Mouse (Mus musculus): ENCODE results near the gene Ppp1r9a.
"Not testable (repeated sequence)": the region's sequence is repeated elsewhere in the genome, so short reads cannot be mapped to it uniquely, and the experiment has no call there.

Gene Ppp1r9a

GRCm38 (mm10) chr6:4902674-4903324 is at the start of gene Ppp1r9a:
TSS of gene Ppp1r9a (plus strand) at chr6:4902917.
- peak; percentile 66 to 70 for DNase-seq

- no peak for DNase-seq
Observed at GRCm38 (mm10) chr6:4855236-4855635, 47.5 kb upstream of the Ppp1r9a start.

- no peak for DNase-seq
Observed at GRCm38 (mm10) chr6:4856919-4857318, 45.8 kb upstream of the Ppp1r9a start.

GRCm38 (mm10) chr6:4884316-4884715 is 18.4 kb upstream of the Ppp1r9a start:
- DNase-seq, result no peak

- DNase-seq, result no peak
Observed at GRCm38 (mm10) chr6:4889544-4889943, 13.2 kb upstream of the Ppp1r9a start.

GRCm38 (mm10) chr6:4892417-4892816 is 10.3 kb upstream of the Ppp1r9a start:
- no peak for DNase-seq

GRCm38 (mm10) chr6:4893312-4893711 is 9.4 kb upstream of the Ppp1r9a start:
- not testable (repeated sequence) for DNase-seq

GRCm38 (mm10) chr6:4899906-4900305 is 2.8 kb upstream of the Ppp1r9a start:
- DNase-seq, result no peak

GRCm38 (mm10) chr6:4903325-4904054 is 773 bp downstream of the Ppp1r9a start:
- peak; percentile 73 to 82 for DNase-seq

GRCm38 (mm10) chr6:4904055-4904450 is 1.3 kb downstream of the Ppp1r9a start:
- DNase-seq, result peak; percentile 38 to 50

GRCm38 (mm10) chr6:4910042-4910634 is 7.4 kb downstream of the Ppp1r9a start:
- no peak for DNase-seq

- DNase-seq, result no peak
Observed at GRCm38 (mm10) chr6:4918470-4918869, 15.8 kb downstream of the Ppp1r9a start.

- DNase-seq, result not testable (repeated sequence)
Observed at GRCm38 (mm10) chr6:4923791-4924190, 21.1 kb downstream of the Ppp1r9a start.

- DNase-seq, result no peak
Observed at GRCm38 (mm10) chr6:4925966-4926687, 23.4 kb downstream of the Ppp1r9a start.

- DNase-seq, result no peak
Observed at GRCm38 (mm10) chr6:4930321-4930720, 27.6 kb downstream of the Ppp1r9a start.

GRCm38 (mm10) chr6:4938901-4939300 is 36.2 kb downstream of the Ppp1r9a start:
- DNase-seq, result no peak

GRCm38 (mm10) chr6:4940086-4940485 is 37.4 kb downstream of the Ppp1r9a start:
- DNase-seq, result no peak

GRCm38 (mm10) chr6:4940639-4941038 is 37.9 kb downstream of the Ppp1r9a start:
- no peak for DNase-seq

- DNase-seq, result no peak
Observed at GRCm38 (mm10) chr6:4943821-4944220, 41.1 kb downstream of the Ppp1r9a start.

- DNase-seq, result no peak
Observed at GRCm38 (mm10) chr6:4948056-4948455, 45.3 kb downstream of the Ppp1r9a start.

- no peak for DNase-seq
Observed at GRCm38 (mm10) chr6:4949701-4950100, 47.0 kb downstream of the Ppp1r9a start.

GRCm38 (mm10) chr6:4953028-4953719 is 50.5 kb downstream of the Ppp1r9a start:
- DNase-seq, result no peak

GRCm38 (mm10) chr6:4956651-4957050 is 53.9 kb downstream of the Ppp1r9a start:
- no peak for DNase-seq
